Comparison of ENCODE assay signal across 27 mouse cellular contexts in genomic region chr1:45483001-45483400, GRCm38 (mm10). TPM values are rescaled to one million over a fixed set of nuclear protein-coding genes. Genes with fewer than 3 reads are reported as not detected.
"Had no signal": no experiment of that assay in that cellular context is flagged by ENCODE, and none has a peak within 500 bp of the region (broad histone marks: within the 10 kb centered on the region; RNA-seq: fewer than 3 reads in every experiment).

No protein-coding gene starts in this region.

- H3K9ac ChIP-seq: heart, embryonic 13.5 days; heart, embryonic 15.5 days; hindbrain, embryonic 12.5 days; hindbrain, embryonic 14.5 days; intestine, embryonic 15.5 days; limb, embryonic 12.5 days; liver, embryonic 13.5 days had no signal

- H3K4me3 ChIP-seq: heart, adult 2 months; heart, embryonic 13.5 days; heart, embryonic 15.5 days; hindbrain, embryonic 10.5 days; hindbrain, embryonic 12.5 days; intestine, embryonic 15.5 days; layer of hippocampus, adult 2 months; left cerebral cortex, adult 2 months; limb, embryonic 12.5 days; liver, embryonic 13.5 days had no signal

- H3K27me3 ChIP-seq: heart, embryonic 13.5 days; heart, embryonic 15.5 days; hindbrain, embryonic 12.5 days; intestine, embryonic 15.5 days; limb, embryonic 12.5 days; liver, embryonic 13.5 days had no signal

- ATAC-seq: hindbrain, embryonic 16.5 days; inflammation-experienced regulatory T-cells, adult 6 months; intestine, embryonic 15.5 days; intestine, postnatal 0 days had no signal

- H3K4me1 ChIP-seq: heart, embryonic 13.5 days; heart, embryonic 15.5 days; hindbrain, embryonic 10.5 days; hindbrain, embryonic 12.5 days; intestine, embryonic 15.5 days; liver, embryonic 13.5 days had no signal

- H3K4me2 ChIP-seq: heart, embryonic 11.5 days; heart, embryonic 13.5 days; heart, embryonic 15.5 days; hindbrain, embryonic 12.5 days; hindbrain, embryonic 14.5 days; intestine, embryonic 15.5 days; limb, embryonic 12.5 days; liver, embryonic 11.5 days; liver, embryonic 13.5 days had no signal

- H3K9me3 ChIP-seq: heart, embryonic 13.5 days; heart, embryonic 15.5 days; hindbrain, embryonic 10.5 days; hindbrain, embryonic 12.5 days; intestine, embryonic 15.5 days; limb, embryonic 12.5 days; liver, embryonic 13.5 days had no signal

- H3K27ac ChIP-seq: heart, adult 2 months; heart, embryonic 13.5 days; heart, embryonic 15.5 days; hindbrain, embryonic 10.5 days; hindbrain, embryonic 12.5 days; hindbrain, embryonic 14.5 days; intestine, embryonic 15.5 days; layer of hippocampus, adult 2 months; left cerebral cortex, adult 2 months; limb, embryonic 12.5 days; liver, embryonic 13.5 days had no signal

- H3K36me3 ChIP-seq: heart, embryonic 13.5 days; heart, embryonic 15.5 days; hindbrain, embryonic 10.5 days; hindbrain, embryonic 12.5 days; intestine, embryonic 15.5 days; limb, embryonic 12.5 days; liver, embryonic 13.5 days had no signal

- DNase-seq: gastrocnemius, postnatal 14 days; gastrocnemius, postnatal 36 days; heart, adult 11 months; heart, adult 2 months; heart, postnatal 14 days; heart, postnatal 4 days; kidney, adult 18-20 months; kidney, adult 8-10 months; kidney, postnatal 10 days; kidney, postnatal 25 days; kidney, postnatal 4 days; liver; liver, embryonic 13.5 days had no signal

RNA-seq across cellular contexts. Expression of gene Col5a2, which starts 20.1 kb away (rescaled TPM):
- polyA plus RNA-seq: inflammation-experienced regulatory T-cells, adult 6 months had no signal
